ENCODE assay signal across 9 mouse cellular contexts in genomic region chr11:86995625-86996221, GRCm38 (mm10). TPM values are rescaled to one million over a fixed set of nuclear protein-coding genes. Genes with fewer than 3 reads are reported as not detected.
A peak's percentile ranks its signal among the peaks of the same experiment; 100 is the strongest.
DNase-seq lines count a peak whose midpoint lies in the region; ATAC-seq and TF ChIP-seq lines count a peak whose summit lies in the region.
"Had no signal": no experiment of that assay in that cellular context is flagged by ENCODE, and none has a peak within 500 bp of the region (broad histone marks: within the 10 kb centered on the region; RNA-seq: fewer than 3 reads in every experiment).

No protein-coding gene starts in this region.

- no peak for TF ChIP-seq POLR2A in ES-Bruce4 (IDR thresholded peaks at IDR 0.05; ENCODE audit: insufficient read depth, low read length)

- peaks cover 2% of the 10 kb centered on the region for H3K4me1 ChIP-seq in ES-Bruce4 (ENCODE audit: control insufficient read depth, insufficient read depth, low read length)
- peaks cover 5% of the 10 kb centered on the region; the same call in 1 of the 2 replicates for H3K4me1 ChIP-seq in embryonic facial prominence, embryonic 11.5 days (ENCODE audit: control insufficient read depth, insufficient read depth, low read length)
- H3K4me1 ChIP-seq in neural tube, embryonic 15.5 days = peaks cover 29% of the 10 kb centered on the region

- no peaks in the 10 kb centered on the region for H3K36me3 ChIP-seq in ES-Bruce4 (ENCODE audit: control insufficient read depth, insufficient read depth, low read length, poor library complexity, severe bottlenecking)
- no peaks in the 10 kb centered on the region for H3K36me3 ChIP-seq in embryonic facial prominence, embryonic 11.5 days (replicated peaks; ENCODE audit: control insufficient read depth, insufficient read depth, low read depth, low read length)
- no peaks in the 10 kb centered on the region for H3K36me3 ChIP-seq in neural tube, embryonic 15.5 days
- H3K36me3 ChIP-seq: limb, embryonic 13.5 days had no signal

- H3K9me3 ChIP-seq in ES-Bruce4 (replicated peaks; ENCODE audit: control insufficient read depth, insufficient read depth, low read length, poor library complexity, severe bottlenecking) = no peaks in the 10 kb centered on the region
- no peaks in the 10 kb centered on the region for H3K9me3 ChIP-seq in embryonic facial prominence, embryonic 11.5 days (replicated peaks; ENCODE audit: control insufficient read depth, low read length)
- no peaks in the 10 kb centered on the region for H3K9me3 ChIP-seq in neural tube, embryonic 15.5 days (replicated peaks)
- H3K9me3 ChIP-seq: limb, embryonic 13.5 days had no signal

- no peaks in the 10 kb centered on the region for H3K27me3 ChIP-seq in ES-Bruce4 (ENCODE audit: control insufficient read depth, insufficient read depth, low read length, poor library complexity, severe bottlenecking)
- no peaks in the 10 kb centered on the region for H3K27me3 ChIP-seq in embryonic facial prominence, embryonic 11.5 days (ENCODE audit: control insufficient read depth, insufficient read depth, low read length)
- H3K27me3 ChIP-seq in neural tube, embryonic 15.5 days (replicated peaks) = no peaks in the 10 kb centered on the region
- H3K27me3 ChIP-seq: limb, embryonic 13.5 days had no signal

- H3K4me3 ChIP-seq in ES-Bruce4 (ENCODE audit: low read depth, low read length) = no peak overlapping the region
- no peak overlapping the region for H3K4me3 ChIP-seq in embryonic facial prominence, embryonic 11.5 days (ENCODE audit: low read depth, low read length)
- H3K4me3 ChIP-seq in neural tube, embryonic 15.5 days (replicated peaks) = no peak overlapping the region
- H3K4me3 ChIP-seq: limb, embryonic 13.5 days had no signal

- H3K27ac ChIP-seq in ES-Bruce4 (ENCODE audit: insufficient read depth, low read length) = peak overlapping the region; percentile 57
- no peak overlapping the region for H3K27ac ChIP-seq in embryonic facial prominence, embryonic 11.5 days (replicated peaks; ENCODE audit: low read depth, low read length)
- 0 out of 2 replicates have a peak overlapping the region, but pooled peaks have one; percentile 1 for H3K27ac ChIP-seq in neural tube, embryonic 15.5 days (replicated peaks)
- H3K27ac ChIP-seq: limb, embryonic 13.5 days had no signal

- 37% methylated on average over 6 of the region's 6 CpGs for WGBS in embryonic facial prominence, embryonic 11.5 days
- 33% methylated on average over 6 of the region's 6 CpGs for WGBS in neural tube, embryonic 15.5 days

- TF ChIP-seq CTCF in ES-Bruce4 (IDR thresholded peaks at IDR 0.05; ENCODE audit: low read depth, low read length) = peak; percentile 68

- no peak for ATAC-seq in embryonic facial prominence, embryonic 11.5 days (replicated peaks; ENCODE audit: insufficient number of reproducible peaks, low FRiP score, low TSS enrichment, low read depth)
- ATAC-seq in neural tube, embryonic 15.5 days (ENCODE audit: low FRiP score) = no peak

- no peak overlapping the region for H3K4me2 ChIP-seq in embryonic facial prominence, embryonic 11.5 days (ENCODE audit: low read depth, low read length)
- no peak overlapping the region for H3K4me2 ChIP-seq in neural tube, embryonic 15.5 days
- H3K4me2 ChIP-seq: limb, embryonic 13.5 days had no signal

- no peak overlapping the region for H3K9ac ChIP-seq in ES-Bruce4 (ENCODE audit: low read depth, poor library complexity, severe bottlenecking)
- 0 out of 2 replicates have a peak overlapping the region, but pooled peaks have one; percentile 14 for H3K9ac ChIP-seq in embryonic facial prominence, embryonic 11.5 days (replicated peaks; ENCODE audit: low read length)
- no peak overlapping the region for H3K9ac ChIP-seq in neural tube, embryonic 15.5 days (replicated peaks)
- H3K9ac ChIP-seq: limb, embryonic 13.5 days had no signal

- peak; percentile 73 for DNase-seq in adrenal gland, postnatal 10 days
- peak; percentile 70 for DNase-seq in embryonic facial prominence, embryonic 11.5 days (ENCODE audit: low spot score)
- peak; percentile 69 for DNase-seq in heart, adult 8-10 months (ENCODE audit: low spot score)
- peak; percentile 74 for DNase-seq in kidney, postnatal 10 days
- DNase-seq in lung, adult 18-20 months = peak; percentile 71 to 77
- DNase-seq in thymus, postnatal 36 days = peak; percentile 53 to 70

- no peak for TF ChIP-seq EP300 in ES-Bruce4 (IDR thresholded peaks at IDR 0.05; ENCODE audit: insufficient read depth, low read depth, low read length)

RNA-seq across cellular contexts. Expression of gene Ypel2, which starts 2.2 kb away (rescaled TPM):
- polyA plus RNA-seq in ES-Bruce4 (2011; ENCODE audit: insufficient read depth, insufficient read length, low read depth, missing spikeins) = 6.2 and 6.9 TPM in 2 replicates
- total RNA-seq in adrenal gland, postnatal 10 days (2021) = 10 to 100 TPM; 16.1 to 28.3 TPM
- 6.2 and 7.6 TPM in 2 replicates for polyA plus RNA-seq in embryonic facial prominence, embryonic 11.5 days (2014; fragmentation: Nextera tagmentation; extraction: Ambion mirVana)
- 10 to 100 TPM in 2 of 4 experiments, 1 to 10 TPM in 2; 8.2 to 15.7 (median 11.9) TPM for total RNA-seq in heart, adult 8-10 months (2022)
- polyA plus RNA-seq in neural tube, embryonic 15.5 days (2015; fragmentation: Nextera tagmentation; extraction: Ambion mirVana) = 3.4 and 4.1 TPM in 2 replicates
